Mouse (Mus musculus): Measurements from ENCODE around the gene Fmo1. TPM values are rescaled to one million over a fixed set of nuclear protein-coding genes. Genes with fewer than 3 reads are reported as not detected.

Gene Fmo1
- total and polyA plus RNA-seq, 2 experiments from 2014 or later: 33.2 to 45.3 TPM

- Histone ChIP-seq H3K27me3 (ENCODE audit: insufficient read depth, low read length) (no peaks in the 10 kb centered on the region), H3K9ac (replicated peaks; ENCODE audit: low read length) (no peak overlapping the region), H3K27ac (no peak overlapping the region), H3K4me2 (ENCODE audit: low read depth, low read length) (no peak overlapping the region), H3K9me3 (ENCODE audit: low read length) (no peaks in the 10 kb centered on the region), H3K36me3 (ENCODE audit: insufficient read depth, low read length) (no peaks in the 10 kb centered on the region), H3K4me1 (ENCODE audit: insufficient read depth, low read length) (no peaks in the 10 kb centered on the region), H3K4me3 (ENCODE audit: low read length) (no peak overlapping the region)
- ATAC-seq (no peak), DNase-seq (ENCODE audit: low spot score) (no peak)
- 85% methylated on average over 3 of the region's 3 CpGs for WGBS
- TF ChIP-seq CTCF (IDR thresholded peaks at IDR 0.05; ENCODE audit: low read depth): no peak
Observed at GRCm38 (mm10) chr1:162875091-162875490, 8.7 kb upstream of the Fmo1 start.

GRCm38 (mm10) chr1:162871701-162872311 lies 5.4 kb upstream of the Fmo1 start:
- H3K27ac ChIP-seq: no peak overlapping the region
- no peak for DNase-seq (ENCODE audit: low spot score)
- no peaks in the 10 kb centered on the region for H3K36me3 ChIP-seq (ENCODE audit: insufficient read depth, low read length)
- H3K4me3 ChIP-seq (ENCODE audit: low read length): no peak overlapping the region
- WGBS: 55% methylated on average over 9 of the region's 9 CpGs
- H3K9me3 ChIP-seq (ENCODE audit: low read length): no peaks in the 10 kb centered on the region
- no peaks in the 10 kb centered on the region for H3K4me1 ChIP-seq (ENCODE audit: insufficient read depth, low read length)
- no peak overlapping the region for H3K4me2 ChIP-seq (ENCODE audit: low read depth, low read length)
- H3K27me3 ChIP-seq (ENCODE audit: insufficient read depth, low read length): no peaks in the 10 kb centered on the region
- no peak overlapping the region for H3K9ac ChIP-seq (replicated peaks; ENCODE audit: low read length)
- no peak for TF ChIP-seq CTCF (IDR thresholded peaks at IDR 0.05; ENCODE audit: low read depth)
- ATAC-seq: no peak

- Histone ChIP-seq H3K4me1 (ENCODE audit: insufficient read depth, low read length) (no peaks in the 10 kb centered on the region), H3K9ac (replicated peaks; ENCODE audit: low read length) (no peak overlapping the region), H3K27me3 (ENCODE audit: insufficient read depth, low read length) (no peaks in the 10 kb centered on the region), H3K27ac (no peak overlapping the region), H3K36me3 (ENCODE audit: insufficient read depth, low read length) (no peaks in the 10 kb centered on the region), H3K4me2 (ENCODE audit: low read depth, low read length) (no peak overlapping the region), H3K4me3 (ENCODE audit: low read length) (no peak overlapping the region), H3K9me3 (ENCODE audit: low read length) (no peaks in the 10 kb centered on the region)
- no peak for TF ChIP-seq CTCF (IDR thresholded peaks at IDR 0.05; ENCODE audit: low read depth)
- no peak for ATAC-seq
- no peak for DNase-seq (ENCODE audit: low spot score)
- 86% methylated on average over 7 of the region's 7 CpGs for WGBS
Observed at GRCm38 (mm10) chr1:162870978-162871377, 4.6 kb upstream of the Fmo1 start.

GRCm38 (mm10) chr1:162867396-162867795 lies 986 bp upstream of the Fmo1 start:
- no peak overlapping the region for H3K27ac ChIP-seq
- DNase-seq (ENCODE audit: low spot score) (no peak), ATAC-seq (no peak)
- no peak for TF ChIP-seq CTCF (IDR thresholded peaks at IDR 0.05; ENCODE audit: low read depth)
- H3K9ac ChIP-seq (replicated peaks; ENCODE audit: low read length): no peak overlapping the region
- H3K4me2 ChIP-seq (ENCODE audit: low read depth, low read length): no peak overlapping the region
- 76% methylated on average over 4 of the region's 4 CpGs for WGBS
- no peaks in the 10 kb centered on the region for H3K27me3 ChIP-seq (ENCODE audit: insufficient read depth, low read length)
- no peak overlapping the region for H3K4me3 ChIP-seq (ENCODE audit: low read length)
- H3K4me1 ChIP-seq (ENCODE audit: insufficient read depth, low read length): no peaks in the 10 kb centered on the region
- H3K36me3 ChIP-seq (ENCODE audit: insufficient read depth, low read length): no peaks in the 10 kb centered on the region
- no peaks in the 10 kb centered on the region for H3K9me3 ChIP-seq (ENCODE audit: low read length)

- DNase-seq (ENCODE audit: low spot score) (no peak), ATAC-seq (no peak)
- no peaks in the 10 kb centered on the region for H3K4me1 ChIP-seq (ENCODE audit: insufficient read depth, low read length)
- H3K4me3 ChIP-seq (ENCODE audit: low read length): no peak overlapping the region
- no peaks in the 10 kb centered on the region for H3K27me3 ChIP-seq (ENCODE audit: insufficient read depth, low read length)
- TF ChIP-seq CTCF (IDR thresholded peaks at IDR 0.05; ENCODE audit: low read depth): no peak
- no peak overlapping the region for H3K27ac ChIP-seq
- H3K36me3 ChIP-seq (ENCODE audit: insufficient read depth, low read length): no peaks in the 10 kb centered on the region
- no peaks in the 10 kb centered on the region for H3K9me3 ChIP-seq (ENCODE audit: low read length)
- H3K4me2 ChIP-seq (ENCODE audit: low read depth, low read length): no peak overlapping the region
- no peak overlapping the region for H3K9ac ChIP-seq (replicated peaks; ENCODE audit: low read length)
- WGBS: 88% methylated on average over 3 of the region's 3 CpGs
Observed at GRCm38 (mm10) chr1:162865493-162865830, 948 bp downstream of the Fmo1 start.

GRCm38 (mm10) chr1:162864816-162865492 lies 1.5 kb downstream of the Fmo1 start:
- Histone ChIP-seq H3K27ac (no peak overlapping the region), H3K4me2 (ENCODE audit: low read depth, low read length) (no peak overlapping the region), H3K9me3 (ENCODE audit: low read length) (no peaks in the 10 kb centered on the region), H3K4me3 (ENCODE audit: low read length) (no peak overlapping the region), H3K27me3 (ENCODE audit: insufficient read depth, low read length) (no peaks in the 10 kb centered on the region), H3K36me3 (ENCODE audit: insufficient read depth, low read length) (no peaks in the 10 kb centered on the region), H3K9ac (replicated peaks; ENCODE audit: low read length) (no peak overlapping the region), H3K4me1 (ENCODE audit: insufficient read depth, low read length) (no peaks in the 10 kb centered on the region)
- ATAC-seq: no peak
- WGBS: 83% methylated on average over 8 of the region's 8 CpGs
- no peak for DNase-seq (ENCODE audit: low spot score)
- no peak for TF ChIP-seq CTCF (IDR thresholded peaks at IDR 0.05; ENCODE audit: low read depth)

- no peak overlapping the region for H3K27ac ChIP-seq
- H3K4me1 ChIP-seq (ENCODE audit: insufficient read depth, low read length): 0 out of 2 replicates have a peak, but pooled peaks cover under 1% of the 10 kb centered on the region
- no peaks in the 10 kb centered on the region for H3K27me3 ChIP-seq (ENCODE audit: insufficient read depth, low read length)
- no peak for DNase-seq (ENCODE audit: low spot score)
- no peaks in the 10 kb centered on the region for H3K9me3 ChIP-seq (ENCODE audit: low read length)
- 93% methylated on average over 5 of the region's 5 CpGs for WGBS
- no peak overlapping the region for H3K4me2 ChIP-seq (ENCODE audit: low read depth, low read length)
- ATAC-seq: no peak
- no peaks in the 10 kb centered on the region for H3K36me3 ChIP-seq (ENCODE audit: insufficient read depth, low read length)
- H3K4me3 ChIP-seq (ENCODE audit: low read length): no peak overlapping the region
- no peak overlapping the region for H3K9ac ChIP-seq (replicated peaks; ENCODE audit: low read length)
- no peak for TF ChIP-seq CTCF (IDR thresholded peaks at IDR 0.05; ENCODE audit: low read depth)
Observed at GRCm38 (mm10) chr1:162864279-162864678, 2.1 kb downstream of the Fmo1 start.

Data from hindbrain, postnatal 0 days (tissue).